Mouse (Mus musculus) limb, embryonic 11.5 days (tissue): ENCODE measurements around the gene Kmt5a. TPM values are rescaled to one million over a fixed set of nuclear protein-coding genes. Genes with fewer than 3 reads are reported as not detected.
A peak's percentile ranks its signal among the peaks of the same experiment; 100 is the strongest.

Source experiments
- ATAC-seq: fragments of 200-750 bp; cut with Nextera tagmentation; 2 replicates; pipeline ENCODE4 v1.8.0; 2017; ENCODE audit warnings: low read depth; ENCODE audit not compliant: insufficient number of reproducible peaks, low FRiP score, low TSS enrichment
- DNase-seq: peaks from one replicate; pipeline ENCODE4 v3.0.0-alpha.2; 2015; ENCODE audit warnings: low spot score
- H3K27ac ChIP-seq: fragments of 300-500 bp; sonication (generic); replicated peaks from 2 replicates; pipeline ENCODE4 v1.5.1; 2014; ENCODE audit warnings: low read depth, mild to moderate bottlenecking, low read length
- H3K27me3 ChIP-seq: fragments of 300-500 bp; sonication (generic); 2 replicates; pipeline ENCODE4 v1.6.1; 2014; ENCODE audit warnings: mild to moderate bottlenecking, low read length, mixed read lengths; ENCODE audit not compliant: control insufficient read depth, insufficient read depth
- H3K36me3 ChIP-seq: fragments of 300-500 bp; sonication (generic); 2 replicates; pipeline ENCODE4 v1.6.1; 2014; ENCODE audit warnings: mild to moderate bottlenecking, low read length, moderate library complexity, mixed read lengths; ENCODE audit not compliant: control insufficient read depth, insufficient read depth
- H3K4me1 ChIP-seq: fragments of 300-500 bp; sonication (generic); 2 replicates; pipeline ENCODE4 v1.6.1; 2014; ENCODE audit warnings: low read length, mixed read lengths; ENCODE audit not compliant: control insufficient read depth, insufficient read depth
- H3K4me2 ChIP-seq: fragments of 300-500 bp; sonication (generic); 2 replicates; pipeline ENCODE4 v1.6.1; 2014; ENCODE audit warnings: low read depth, mild to moderate bottlenecking, moderate library complexity; ENCODE audit not compliant: severe bottlenecking
- H3K4me3 ChIP-seq: fragments of 300-500 bp; sonication (generic); 2 replicates; pipeline ENCODE4 v1.5.1; 2014; ENCODE audit warnings: low read depth, low read length
- H3K9ac ChIP-seq: fragments of 300-500 bp; sonication (generic); 2 replicates; pipeline ENCODE4 v1.6.1; 2014; ENCODE audit warnings: mild to moderate bottlenecking, low read length
- H3K9me3 ChIP-seq: fragments of 300-500 bp; sonication (generic); 2 replicates; pipeline ENCODE4 v1.6.1; 2016; ENCODE audit warnings: low read length; ENCODE audit not compliant: control insufficient read depth
- WGBS: fragments of 180-500 bp; shearing (Covaris S2); extraction: QIAGEN DNeasy Blood & Tissue Kit; methylation state at CpG from one replicate; pipeline ENCODE4 v1.1.7; 2014; 5-methylcytosine and 5-hydroxymethylcytosine counted together
- polyA plus RNA-seq: library from polyadenylated mRNA; unstranded; fragments of >200 nt; fragmentation: Nextera tagmentation; extraction: Ambion mirVana; gene quantifications from 2 replicates; pipeline ENCODE4 v1.2.1, GENCODE M21; 2014

The Kmt5a gene
- polyA plus RNA-seq, 1 experiment from 2014 or later: 102 TPM

GRCm38 (mm10) chr5:124440094-124440701 is 468 bp downstream of the Kmt5a start:
- DNase-seq (peak; percentile 77), ATAC-seq (peak; percentile 58)
- under 1% methylated on average over 30 of the region's 30 CpGs for WGBS
- Histone ChIP-seq H3K27ac (peak overlapping the region; percentile 89), H3K4me2 (peak overlapping the region; percentile 94), H3K36me3 (no peaks in the 10 kb centered on the region), H3K9me3 (no peaks in the 10 kb centered on the region), H3K4me3 (peak overlapping the region; percentile 80), H3K9ac (peak overlapping the region; percentile 79), H3K27me3 (no peaks in the 10 kb centered on the region), H3K4me1 (no peaks in the 10 kb centered on the region)

- H3K36me3 ChIP-seq: no peaks in the 10 kb centered on the region
- no peak overlapping the region for H3K4me2 ChIP-seq
- H3K27me3 ChIP-seq: no peaks in the 10 kb centered on the region
- H3K9ac ChIP-seq: no peak overlapping the region
- no peaks in the 10 kb centered on the region for H3K9me3 ChIP-seq
- WGBS: 93% methylated on average over 2 of the region's 2 CpGs
- no peak overlapping the region for H3K27ac ChIP-seq
- H3K4me3 ChIP-seq: no peak overlapping the region
- peaks cover 6% of the 10 kb centered on the region for H3K4me1 ChIP-seq
- no peak for ATAC-seq
- no peak for DNase-seq
Measured at GRCm38 (mm10) chr5:124442628-124443027, 2.9 kb downstream of the Kmt5a start.

GRCm38 (mm10) chr5:124444208-124444607 is 4.5 kb downstream of the Kmt5a start:
- Histone ChIP-seq H3K9me3 (no peaks in the 10 kb centered on the region), H3K4me1 (peaks cover 6% of the 10 kb centered on the region), H3K4me2 (no peak overlapping the region), H3K9ac (no peak overlapping the region), H3K36me3 (peaks cover 8% of the 10 kb centered on the region), H3K27me3 (no peaks in the 10 kb centered on the region), H3K4me3 (no peak overlapping the region), H3K27ac (no peak overlapping the region)
- DNase-seq: no peak
- 73% methylated on average over 3 of the region's 3 CpGs for WGBS
- no peak for ATAC-seq

- peak; percentile 72; the same call in 1 of the 2 replicates for ATAC-seq
- H3K27ac ChIP-seq: peak overlapping the region; percentile 80
- 8% methylated on average over 44 of the region's 66 CpGs for WGBS
Measured at GRCm38 (mm10) chr5:124444661-124445561, 5.2 kb downstream of the Kmt5a start.

GRCm38 (mm10) chr5:124445621-124446293 is 6.0 kb downstream of the Kmt5a start:
- ATAC-seq (peak; percentile 42; the same call in 1 of the 2 replicates), DNase-seq (peak; percentile 64)
- Histone ChIP-seq H3K9me3 (no peaks in the 10 kb centered on the region), H3K27me3 (no peaks in the 10 kb centered on the region), H3K4me2 (peak overlapping the region; percentile 79), H3K4me1 (peaks cover 6% of the 10 kb centered on the region), H3K36me3 (peaks cover 19% of the 10 kb centered on the region), H3K4me3 (peak overlapping the region; percentile 82), H3K27ac (peak overlapping the region; percentile 80), H3K9ac (peak overlapping the region; percentile 88)
- 0% methylated on average over 47 of the region's 77 CpGs for whole genome bisulfite sequencing

More at GRCm38 (mm10) chr5:124444661-124445561, 5.2 kb downstream of the Kmt5a start:
- H3K27me3 ChIP-seq: no peaks in the 10 kb centered on the region
- peak overlapping the region; percentile 79 for H3K4me2 ChIP-seq
- H3K4me1 ChIP-seq: peaks cover 6% of the 10 kb centered on the region
- peak; percentile 74 for DNase-seq
- peak overlapping the region; percentile 88 for H3K9ac ChIP-seq
- H3K9me3 ChIP-seq: no peaks in the 10 kb centered on the region
- H3K4me3 ChIP-seq: peak overlapping the region; percentile 82
- H3K36me3 ChIP-seq: peaks cover 13% of the 10 kb centered on the region

- Histone ChIP-seq H3K9me3 (no peaks in the 10 kb centered on the region), H3K9ac (peak overlapping the region; percentile 88), H3K27me3 (no peaks in the 10 kb centered on the region), H3K4me3 (peak overlapping the region; percentile 82), H3K4me1 (peaks cover 6% of the 10 kb centered on the region), H3K36me3 (peaks cover 21% of the 10 kb centered on the region), H3K4me2 (peak overlapping the region; percentile 79), H3K27ac (0 out of 2 replicates have a peak overlapping the region, but pooled peaks have one; percentile 80)
- peak; percentile 51 for ATAC-seq
- peak; percentile 73 for DNase-seq
- under 1% methylated on average over 15 of the region's 15 CpGs for WGBS
Measured at GRCm38 (mm10) chr5:124446301-124446881, 6.7 kb downstream of the Kmt5a start.

GRCm38 (mm10) chr5:124449494-124449893 is 9.8 kb downstream of the Kmt5a start:
- ATAC-seq: no peak
- H3K4me1 ChIP-seq: peaks cover 6% of the 10 kb centered on the region
- no peaks in the 10 kb centered on the region for H3K9me3 ChIP-seq
- H3K36me3 ChIP-seq: peaks cover 40% of the 10 kb centered on the region
- no peak for DNase-seq
- no peak overlapping the region for H3K4me3 ChIP-seq
- H3K9ac ChIP-seq: no peak overlapping the region
- no peak overlapping the region for H3K27ac ChIP-seq
- 82% methylated on average over 6 of the region's 6 CpGs for WGBS
- no peak overlapping the region for H3K4me2 ChIP-seq
- H3K27me3 ChIP-seq: no peaks in the 10 kb centered on the region

GRCm38 (mm10) chr5:124450051-124450450 is 10.3 kb downstream of the Kmt5a start:
- Histone ChIP-seq H3K9ac (no peak overlapping the region), H3K27me3 (no peaks in the 10 kb centered on the region), H3K4me3 (no peak overlapping the region), H3K4me1 (peaks cover 6% of the 10 kb centered on the region), H3K9me3 (no peaks in the 10 kb centered on the region), H3K27ac (no peak overlapping the region), H3K36me3 (peaks cover 44% of the 10 kb centered on the region), H3K4me2 (no peak overlapping the region)
- no peak for ATAC-seq
- 93% methylated on average over 7 of the region's 7 CpGs for WGBS
- DNase-seq: no peak
